Mouse (Mus musculus) megakaryocyte, embryonic 14.5 days (primary cell): ENCODE measurements around the gene Gm49661. TPM values are rescaled to one million over a fixed set of nuclear protein-coding genes. Genes with fewer than 3 reads are reported as not detected.

Experiments used
- H3K27me3 ChIP-seq: replicated peaks from 2 replicates; pipeline ENCODE3; 2012; ENCODE audit warnings: inconsistent platforms
- H3K36me3 ChIP-seq: replicated peaks from 2 replicates; pipeline ENCODE3; 2012; ENCODE audit warnings: low read length, inconsistent platforms, mixed read lengths
- H3K4me1 ChIP-seq: 2 replicates; pipeline ENCODE4 v1.6.1; 2012; ENCODE audit warnings: inconsistent platforms
- H3K4me3 ChIP-seq: replicated peaks from 2 replicates; pipeline ENCODE3; 2012; ENCODE audit warnings: moderate library complexity, mild to moderate bottlenecking, inconsistent platforms
- H3K9me3 ChIP-seq: 2 replicates; pipeline ENCODE4 v1.6.1; 2012; ENCODE audit warnings: inconsistent platforms
- FLI1 ChIP-seq: IDR thresholded peaks from 2 replicates; pipeline ENCODE4 v1.6.1; 2012; ENCODE audit warnings: low read length, inconsistent platforms, mixed read lengths
- GATA1 ChIP-seq: IDR thresholded peaks from 3 replicates; pipeline ENCODE4 v1.6.1; 2012; ENCODE audit warnings: mixed read lengths, low read length, inconsistent platforms, borderline replicate concordance
- polyA plus RNA-seq: library from polyadenylated mRNA; stranded (reverse); fragments of >175 nt; gene quantifications from 2 replicates; pipeline ENCODE4 v1.2.3, GENCODE M21; 2012; ENCODE audit warnings: low replicate concordance; ENCODE audit not compliant: insufficient read depth

Gene Gm49661
- polyA plus RNA-seq, 1 experiment = not detected

DNA sequence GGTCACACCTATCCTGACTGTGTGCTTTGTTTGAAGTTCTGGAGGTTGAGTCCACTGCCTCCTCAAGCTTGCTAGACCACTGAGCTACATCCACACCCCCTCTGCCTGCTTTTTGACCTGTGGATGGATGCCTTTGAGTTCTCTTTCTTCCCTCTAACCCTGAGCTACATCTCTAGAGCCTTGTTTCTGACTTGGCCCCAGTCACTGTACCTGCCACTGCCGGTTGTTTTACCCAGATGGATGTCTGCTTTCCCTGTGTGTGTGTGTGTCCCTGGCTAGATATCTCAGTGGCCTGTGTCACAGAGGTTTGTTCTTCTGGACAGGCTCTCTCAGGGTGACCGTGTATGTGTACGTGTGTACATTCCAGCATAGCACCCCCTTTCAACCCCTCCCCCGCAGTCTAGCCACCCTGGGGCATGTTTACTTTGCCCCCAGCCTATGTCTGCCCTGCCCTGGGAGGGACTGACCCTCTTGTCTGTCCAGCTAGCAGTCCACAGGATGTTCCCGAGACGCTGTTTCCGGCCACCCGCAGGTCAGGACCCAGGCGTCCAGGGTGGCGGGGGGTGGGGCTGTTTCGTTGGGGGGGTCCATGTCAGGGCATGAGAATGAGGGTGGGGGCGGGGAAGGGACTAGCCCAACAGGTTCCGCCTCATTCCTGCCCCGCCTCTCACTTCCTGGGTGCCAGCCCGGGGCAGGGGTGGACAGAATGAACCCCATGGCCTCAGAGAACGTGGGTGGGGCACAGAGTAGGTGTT is 15.2 kb upstream of the Gm49661 start:
- Histone ChIP-seq H3K4me3 (peak overlapping the region; percentile 92), H3K27me3 (no peaks in the 10 kb centered on the region), H3K4me1 (peaks cover 87% of the 10 kb centered on the region), H3K36me3 (no peaks in the 10 kb centered on the region), H3K9me3 (no peaks in the 10 kb centered on the region)
- TF ChIP-seq FLI1 (no peak), GATA1 (no peak)

DNA sequence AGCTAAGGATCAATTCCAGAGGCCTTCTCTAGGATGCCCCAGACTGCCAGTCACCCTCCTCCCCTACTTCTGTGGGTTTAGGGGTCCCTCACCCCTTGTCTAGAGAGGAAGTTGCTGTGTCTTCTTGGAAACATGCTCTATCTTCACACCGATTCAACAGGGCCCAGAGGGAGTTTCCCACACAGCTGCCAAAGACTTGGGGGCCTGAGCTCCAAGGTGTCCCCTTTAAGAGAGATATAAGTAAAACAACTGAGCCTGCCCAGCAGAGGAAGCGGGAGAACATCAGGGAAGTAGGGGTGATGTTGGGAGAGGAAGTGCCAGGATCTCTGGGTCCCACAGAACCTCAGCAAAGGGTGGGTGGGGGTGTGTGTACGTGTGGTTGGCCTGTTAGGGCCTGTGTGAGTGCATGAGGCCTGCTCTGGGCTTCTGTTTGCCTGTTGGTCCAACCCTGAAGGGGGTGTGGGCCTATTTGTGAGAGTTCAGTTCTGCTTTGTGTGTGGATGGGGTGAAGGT is 13.3 kb upstream of the Gm49661 start:
- TF ChIP-seq FLI1 (no peak), GATA1 (no peak)
- Histone ChIP-seq H3K9me3 (no peaks in the 10 kb centered on the region), H3K27me3 (no peaks in the 10 kb centered on the region), H3K36me3 (no peaks in the 10 kb centered on the region), H3K4me3 (peak overlapping the region; percentile 64), H3K4me1 (peaks cover 86% of the 10 kb centered on the region)

DNA sequence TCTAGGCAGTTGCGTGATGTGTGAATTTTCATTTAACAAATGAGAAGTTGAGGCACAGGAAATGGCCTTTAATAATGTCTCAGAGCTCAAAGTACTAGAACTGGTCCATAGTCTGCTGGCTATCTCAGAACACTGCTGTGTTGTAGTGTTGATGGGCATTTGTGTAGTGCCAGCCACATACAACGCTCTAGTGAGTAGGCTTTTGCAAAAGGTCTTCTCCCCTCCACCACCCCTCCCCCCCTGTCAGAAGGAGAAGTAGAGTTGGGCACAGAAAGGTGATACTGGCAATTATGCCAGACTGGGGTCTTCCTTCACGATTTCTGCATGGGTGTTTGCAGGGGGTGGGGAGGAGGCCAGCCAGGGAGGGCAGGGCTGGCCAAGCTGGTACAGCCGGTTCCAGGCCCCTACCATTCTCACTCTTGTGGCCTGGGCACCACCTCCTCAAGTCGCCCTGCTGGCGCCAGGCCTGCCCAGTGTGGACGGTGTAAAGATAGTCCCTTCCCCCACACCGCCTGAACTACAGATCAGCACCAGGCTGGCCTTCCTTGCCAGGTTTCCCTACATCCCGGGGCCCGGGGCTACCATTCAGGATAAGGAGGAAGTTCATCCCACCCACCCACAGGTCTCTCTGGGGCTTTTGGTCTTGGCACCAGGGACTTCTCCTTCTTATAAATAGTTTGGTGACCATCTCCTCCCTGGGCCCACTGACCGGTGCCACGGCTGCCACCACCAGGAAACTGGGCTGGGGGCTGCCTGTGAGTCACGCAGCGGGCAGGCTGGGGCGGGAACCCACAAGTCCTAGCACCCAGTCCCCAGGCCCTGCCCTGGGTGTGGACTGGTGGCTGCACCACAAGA is 12.6 kb upstream of the Gm49661 start:
- peaks cover 82% of the 10 kb centered on the region for H3K4me1 ChIP-seq
- H3K9me3 ChIP-seq = no peaks in the 10 kb centered on the region
- H3K36me3 ChIP-seq = peaks cover 4% of the 10 kb centered on the region
- no peak for TF ChIP-seq FLI1
- peak overlapping the region; percentile 100 for H3K4me3 ChIP-seq
- H3K27me3 ChIP-seq = no peaks in the 10 kb centered on the region

DNA sequence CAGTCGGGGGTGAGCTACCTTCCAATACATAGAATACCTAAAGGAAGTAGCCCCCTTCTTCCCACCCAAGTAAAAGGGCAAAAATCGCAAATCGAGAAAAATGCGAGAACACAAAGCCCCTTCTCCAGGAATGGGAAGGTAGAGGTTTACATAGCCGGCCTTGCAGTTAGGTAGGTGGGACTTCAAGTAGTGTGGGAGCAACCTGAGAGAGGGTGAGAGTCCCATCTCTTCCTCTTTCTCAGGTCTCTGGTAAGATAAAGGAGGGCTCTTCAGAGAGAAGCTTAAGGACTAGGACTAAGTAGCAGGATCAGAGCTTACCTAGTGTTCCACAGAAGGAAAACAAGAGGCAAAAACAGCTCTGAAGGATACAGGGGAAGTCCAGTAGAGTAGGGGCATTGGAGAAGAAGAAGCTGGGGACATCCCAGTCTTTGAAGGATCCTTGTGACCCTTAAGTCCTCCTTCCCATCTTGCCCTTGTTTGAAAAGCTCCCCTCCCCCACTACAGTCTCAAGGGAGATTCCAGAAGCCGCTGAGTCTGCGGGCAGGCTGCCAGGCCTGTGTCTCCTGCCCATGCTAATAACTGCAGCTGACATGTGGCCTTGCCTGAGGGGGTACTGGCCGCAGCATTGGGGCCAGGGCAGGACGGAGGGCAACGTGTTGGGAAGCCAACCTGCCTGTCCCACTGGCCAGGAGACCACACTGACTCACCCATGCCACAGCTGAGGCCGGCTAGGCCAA is 11.6 kb upstream of the Gm49661 start:
- Histone ChIP-seq H3K4me3 (peak overlapping the region; percentile 100), H3K4me1 (peaks cover 74% of the 10 kb centered on the region), H3K36me3 (peaks cover 4% of the 10 kb centered on the region), H3K27me3 (no peaks in the 10 kb centered on the region), H3K9me3 (no peaks in the 10 kb centered on the region)
- TF ChIP-seq FLI1 (no peak), GATA1 (no peak)

DNA sequence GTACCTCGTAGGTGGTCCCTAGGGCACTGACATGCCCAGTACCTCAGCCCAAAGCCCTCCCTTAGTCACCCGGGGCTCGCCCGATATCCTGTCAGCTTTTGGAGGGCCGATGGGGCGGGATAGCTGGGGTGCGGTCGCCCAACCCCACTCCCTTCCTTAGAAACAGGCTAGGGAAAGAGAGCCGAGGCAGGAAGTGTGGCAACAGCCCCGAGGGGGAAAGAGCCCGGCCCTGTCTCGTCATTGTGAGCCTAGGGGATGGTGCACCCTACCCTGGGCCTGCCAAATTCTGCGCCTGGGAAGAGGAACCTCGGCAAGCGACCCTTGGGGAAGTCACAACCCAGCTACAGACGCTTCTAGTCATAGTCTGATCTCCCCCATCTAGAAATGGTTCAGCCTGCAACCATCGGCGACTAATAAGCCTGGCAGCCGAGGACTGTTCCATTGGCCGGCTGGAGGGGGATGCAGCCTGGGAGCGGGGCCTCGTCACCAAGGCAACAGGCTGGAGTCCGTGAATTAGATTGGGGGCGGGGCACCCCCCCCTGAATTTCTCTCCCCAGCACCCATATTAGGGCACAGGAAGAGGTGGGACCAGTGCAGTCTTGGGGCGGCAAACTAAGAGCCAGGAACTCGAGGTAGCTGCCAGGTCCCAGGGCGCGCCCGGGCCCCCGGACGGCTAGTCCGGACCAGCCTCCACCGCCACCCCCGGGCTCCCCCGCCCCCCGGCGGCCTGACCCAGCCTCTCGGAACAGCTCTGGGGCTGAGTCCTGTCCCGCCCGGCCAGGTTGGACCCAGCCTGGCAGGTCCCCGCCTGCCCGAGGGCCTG is 10.6 kb upstream of the Gm49661 start:
- TF ChIP-seq FLI1 (no peak), GATA1 (no peak)
- Histone ChIP-seq H3K4me1 (peaks cover 73% of the 10 kb centered on the region), H3K9me3 (no peaks in the 10 kb centered on the region), H3K36me3 (peaks cover 4% of the 10 kb centered on the region), H3K4me3 (peak overlapping the region; percentile 100), H3K27me3 (no peaks in the 10 kb centered on the region)

DNA sequence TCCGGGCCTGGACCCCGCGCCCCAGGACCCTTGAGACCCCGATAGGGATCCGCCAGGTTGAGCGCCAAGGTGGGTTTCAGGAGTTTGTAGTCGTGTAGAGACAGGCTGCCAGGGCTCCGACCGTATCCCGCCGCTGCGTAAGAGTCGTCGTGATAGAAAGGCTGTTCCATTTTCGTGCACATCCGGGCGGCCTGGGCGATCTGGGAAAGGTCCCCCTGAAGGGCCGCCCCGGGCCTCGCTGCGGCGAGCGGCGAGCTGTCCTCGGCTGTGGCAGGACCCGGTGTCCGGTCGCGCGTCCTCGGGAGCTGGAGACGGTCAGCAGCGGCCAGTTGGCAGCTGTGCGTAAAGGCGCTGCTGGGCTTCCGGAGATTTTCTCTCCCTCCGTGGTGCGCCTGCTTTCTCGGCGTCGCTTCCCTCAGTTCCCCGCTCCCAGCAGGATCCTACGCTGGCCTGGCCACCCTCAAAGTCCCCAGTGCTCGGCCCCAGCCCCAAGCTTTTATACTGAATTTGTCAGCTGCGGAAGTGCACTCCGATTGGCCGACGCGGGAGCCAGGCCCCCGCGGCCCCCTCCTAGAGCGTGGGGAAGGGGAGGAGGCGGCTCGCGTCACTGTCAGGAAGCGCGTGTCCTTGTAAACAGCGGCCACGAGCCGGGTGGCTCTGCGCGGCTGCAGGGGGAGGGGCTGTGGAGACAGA is 9.2 kb upstream of the Gm49661 start, which contains the start of gene Junb:
Gene Junb, minus strand, starts transcription at position 471 of the 693 bp plus-strand sequence.
- Histone ChIP-seq H3K9me3 (no peaks in the 10 kb centered on the region), H3K36me3 (peaks cover 12% of the 10 kb centered on the region), H3K4me1 (peaks cover 71% of the 10 kb centered on the region), H3K4me3 (peak within 1 kb of the TSS; percentile 100), H3K27me3 (no peaks in the 10 kb centered on the region)
- TF ChIP-seq FLI1 (peak; percentile 49; the same call in 1 of the 2 replicates), GATA1 (no peak)

DNA sequence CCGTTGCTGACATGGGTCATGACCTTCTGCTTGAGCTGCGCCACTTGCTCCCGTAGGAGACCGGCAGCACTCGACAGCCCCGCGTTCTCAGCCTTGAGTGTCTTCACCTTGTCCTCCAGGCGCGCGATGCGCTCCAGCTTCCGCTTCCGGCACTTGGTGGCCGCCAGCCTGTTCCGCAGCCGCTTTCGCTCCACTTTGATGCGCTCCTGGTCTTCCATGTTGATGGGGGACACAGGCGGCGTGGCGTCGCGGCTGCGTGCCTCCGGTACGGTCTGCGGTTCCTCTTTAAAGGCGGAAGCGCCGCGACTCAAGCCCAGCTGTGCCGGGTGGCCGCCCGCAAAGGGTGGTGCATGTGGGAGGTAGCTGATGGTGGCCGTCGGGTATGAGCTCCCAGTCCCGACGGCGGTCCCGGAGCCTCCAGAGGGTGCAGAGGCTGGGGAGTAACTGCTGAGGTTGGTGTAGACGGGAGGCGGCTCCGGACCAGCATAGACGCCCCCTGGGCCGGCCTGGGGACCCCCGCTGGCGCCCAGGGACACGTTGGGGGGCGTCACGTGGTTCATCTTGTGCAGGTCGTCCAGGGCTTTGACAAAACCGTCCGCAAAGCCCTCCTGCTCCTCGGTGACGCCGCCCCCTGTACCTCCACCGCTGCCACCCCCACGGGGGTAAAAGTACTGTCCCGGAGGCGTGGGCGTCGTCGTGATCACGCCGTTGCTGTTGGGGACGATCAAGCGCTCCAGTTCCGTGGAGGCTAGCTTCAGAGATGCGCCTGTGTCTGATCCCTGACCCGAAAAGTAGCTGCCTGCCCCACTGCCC is 8.4 kb upstream of the Gm49661 start:
- peaks cover 19% of the 10 kb centered on the region for H3K36me3 ChIP-seq
- no peaks in the 10 kb centered on the region for H3K27me3 ChIP-seq
- TF ChIP-seq FLI1 (no peak), GATA1 (no peak)
- peaks cover 71% of the 10 kb centered on the region for H3K4me1 ChIP-seq
- H3K4me3 ChIP-seq = peak overlapping the region; percentile 100
- H3K9me3 ChIP-seq = no peaks in the 10 kb centered on the region

DNA sequence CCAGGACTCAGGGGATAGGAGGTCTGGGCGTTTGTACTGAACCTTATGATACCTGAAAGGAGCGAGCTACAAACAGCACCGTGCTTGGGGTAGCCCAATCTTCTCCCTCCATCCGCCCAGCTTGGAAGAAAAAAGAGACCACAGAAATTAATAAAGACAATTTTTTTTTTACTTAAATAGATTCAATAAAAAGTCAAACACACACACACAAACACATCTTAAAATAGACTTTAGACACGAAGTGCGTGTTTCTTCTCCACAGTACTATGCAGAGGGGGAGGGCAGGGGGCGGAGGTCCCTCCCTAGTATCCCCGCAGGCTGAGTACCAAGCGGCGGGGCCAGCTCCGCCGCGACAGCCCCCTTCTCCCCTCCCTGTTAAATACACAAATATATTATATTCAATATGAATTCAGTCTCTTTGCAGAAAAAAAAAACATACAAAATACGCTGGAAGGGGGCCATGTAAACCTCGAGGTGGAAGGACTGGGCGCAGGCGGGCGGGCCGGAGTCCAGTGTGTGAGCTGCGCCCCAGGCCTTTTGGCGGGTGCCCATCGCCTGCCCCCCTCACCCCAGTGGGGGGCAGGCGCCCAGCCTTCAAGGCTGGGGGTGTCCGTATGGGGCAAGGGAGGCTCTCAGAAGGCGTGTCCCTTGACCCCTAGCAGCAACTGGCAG is 7.7 kb upstream of the Gm49661 start:
- Histone ChIP-seq H3K4me3 (peak overlapping the region; percentile 100), H3K36me3 (peaks cover 26% of the 10 kb centered on the region), H3K4me1 (peaks cover 66% of the 10 kb centered on the region), H3K9me3 (no peaks in the 10 kb centered on the region), H3K27me3 (no peaks in the 10 kb centered on the region)
- TF ChIP-seq GATA1 (no peak), FLI1 (no peak)
